Mouse (Mus musculus) brain, embryonic 14.5 days (tissue): ENCODE measurements around the gene Capn2.

Source experiments
- CTCF ChIP-seq: fragments of 200-500 bp; IDR thresholded peaks from 2 replicates; pipeline ENCODE4 v1.5.1; 2012; ENCODE audit warnings: inconsistent platforms, mild to moderate bottlenecking, moderate library complexity, borderline replicate concordance; ENCODE audit not compliant: insufficient read depth, insufficient read length; ENCODE audit errors: extremely low read depth
- POLR2A ChIP-seq: fragments of 200-500 bp; IDR thresholded peaks from 2 replicates; pipeline ENCODE4 v1.6.1; 2012; ENCODE audit warnings: mild to moderate bottlenecking, inconsistent platforms, borderline replicate concordance; ENCODE audit not compliant: poor library complexity, insufficient read depth, insufficient read length, severe bottlenecking; ENCODE audit errors: extremely low read depth

- TF ChIP-seq CTCF, result peak; percentile 90
- TF ChIP-seq POLR2A, result no peak
Measured at GRCm38 (mm10) chr1:182560390-182561098, 43.1 kb upstream of the Capn2 start.
